Mouse (Mus musculus) neural tube, embryonic 11.5 days (tissue): ENCODE results near the gene Clba1. TPM values are rescaled to one million over a fixed set of nuclear protein-coding genes. Genes with fewer than 3 reads are reported as not detected.

ENCODE experiments used
- ATAC-seq: fragments of 200-750 bp; cut with Nextera tagmentation; 2 replicates; pipeline ENCODE4 v1.8.0; 2017; ENCODE audit warnings: moderate number of reproducible peaks, mild to moderate bottlenecking, moderate TSS enrichment, moderate library complexity; ENCODE audit not compliant: insufficient read depth, low FRiP score, low TSS enrichment
- DNase-seq: peaks from one replicate; pipeline ENCODE4 v3.0.0-alpha.2; 2015; ENCODE audit warnings: low spot score
- H3K27ac ChIP-seq: fragments of 300-500 bp; sonication (generic); 2 replicates; pipeline ENCODE4 v1.5.1; 2014; ENCODE audit warnings: low read depth, mild to moderate bottlenecking, low read length
- H3K27me3 ChIP-seq: fragments of 300-500 bp; sonication (generic); 2 replicates; pipeline ENCODE4 v1.6.1; 2014; ENCODE audit warnings: mild to moderate bottlenecking, low read length, mixed read lengths; ENCODE audit not compliant: control insufficient read depth, insufficient read depth
- H3K36me3 ChIP-seq: fragments of 300-500 bp; sonication (generic); 2 replicates; pipeline ENCODE4 v1.6.1; 2014; ENCODE audit warnings: mild to moderate bottlenecking, low read length, moderate library complexity, mixed read lengths; ENCODE audit not compliant: control insufficient read depth, insufficient read depth
- H3K4me1 ChIP-seq: fragments of 300-500 bp; sonication (generic); 2 replicates; pipeline ENCODE4 v1.6.1; 2014; ENCODE audit warnings: low read length, mixed read lengths; ENCODE audit not compliant: control insufficient read depth, insufficient read depth
- H3K4me2 ChIP-seq: fragments of 300-500 bp; sonication (generic); 2 replicates; pipeline ENCODE4 v1.6.1; 2014; ENCODE audit warnings: low read depth, mild to moderate bottlenecking, moderate library complexity
- H3K4me3 ChIP-seq: fragments of 300-500 bp; sonication (generic); 2 replicates; pipeline ENCODE4 v1.5.1; 2014; ENCODE audit warnings: low read depth, low read length
- H3K9ac ChIP-seq: fragments of 300-500 bp; sonication (generic); 2 replicates; pipeline ENCODE4 v1.6.1; 2014; ENCODE audit warnings: mild to moderate bottlenecking, low read length
- H3K9me3 ChIP-seq: fragments of 300-500 bp; sonication (generic); 2 replicates; pipeline ENCODE4 v1.6.1; 2016; ENCODE audit warnings: low read length; ENCODE audit not compliant: control insufficient read depth
- WGBS: fragments of 180-500 bp; shearing (Covaris S2); extraction: QIAGEN DNeasy Blood & Tissue Kit; methylation state at CpG from one replicate; pipeline ENCODE4 v1.1.7; 2014; 5-methylcytosine and 5-hydroxymethylcytosine counted together
- polyA plus RNA-seq: library from polyadenylated mRNA; unstranded; fragments of >200 nt; fragmentation: Nextera tagmentation; extraction: Ambion mirVana; gene quantifications from 2 replicates; pipeline ENCODE4 v1.2.1, GENCODE M21; 2014

Gene Clba1
- 13.6 and 14.0 TPM in 2 replicates for polyA plus RNA-seq

DNA sequence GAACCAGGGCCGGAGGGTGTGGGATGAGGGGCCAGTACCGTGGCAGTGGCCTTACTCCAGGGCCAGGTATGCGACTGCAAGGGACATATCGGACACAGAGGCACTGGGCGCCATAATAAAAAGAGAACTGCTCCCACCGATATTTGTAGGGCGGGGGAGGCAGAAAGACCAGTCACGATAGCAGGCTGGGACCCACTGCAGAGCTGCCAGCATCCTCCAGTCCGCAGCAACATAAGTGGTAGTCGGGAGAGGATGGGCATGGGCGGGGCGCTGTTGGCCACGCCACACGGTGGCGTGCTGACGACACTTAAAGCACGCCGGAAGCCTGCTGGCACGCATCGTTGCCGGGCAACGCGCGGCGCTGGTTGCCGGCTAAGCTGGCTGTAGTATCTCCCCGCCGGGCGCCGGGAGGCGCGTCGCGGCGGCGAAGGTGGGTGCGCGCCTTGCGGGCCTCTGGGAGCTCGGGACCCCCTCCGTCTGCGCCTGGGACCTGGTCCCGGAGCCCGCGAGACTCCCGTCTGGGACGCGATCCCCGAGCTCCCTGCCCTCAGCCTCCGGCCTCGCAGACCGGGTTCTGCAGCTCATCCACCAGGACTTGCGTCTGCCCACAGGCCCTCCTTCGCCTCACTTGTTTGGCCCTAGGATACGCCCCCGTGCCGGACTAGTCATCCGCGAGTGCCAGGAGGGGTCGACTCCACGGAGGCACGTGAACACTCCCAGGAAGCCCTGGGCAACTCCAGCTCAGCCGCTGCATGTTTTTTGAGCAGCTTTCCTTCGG lies at the start of gene Clba1:
Gene Clba1 (plus strand): TSS at position 351 of the 778 bp plus-strand sequence.
- ATAC-seq, result peak; percentile 92
- H3K27ac ChIP-seq, result no peak within 1 kb of the TSS

DNA sequence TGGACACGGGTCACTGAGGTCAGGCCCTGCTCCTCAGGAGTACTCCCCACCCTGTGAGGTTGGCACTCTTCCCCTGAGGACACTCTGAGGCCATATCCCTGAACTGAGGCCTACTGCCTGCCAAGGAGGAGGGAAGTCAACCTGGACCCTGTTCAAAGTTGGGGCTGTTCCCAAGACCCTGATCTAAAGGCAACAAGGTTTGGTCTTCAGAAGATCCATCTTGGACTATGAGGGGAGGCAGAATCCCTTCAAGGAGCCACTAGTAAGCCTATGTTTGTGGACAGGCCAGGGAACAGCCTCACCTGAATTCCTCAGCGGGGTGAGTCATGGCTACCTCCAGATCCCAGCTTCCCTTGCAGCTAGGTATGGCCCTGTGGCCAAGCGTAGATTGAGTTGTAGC lies 49.3 kb upstream of the Clba1 start:
- no peak overlapping the region for H3K4me2 ChIP-seq
- no peak overlapping the region for H3K4me3 ChIP-seq
- 94% methylated on average over 3 of the region's 3 CpGs for WGBS
- H3K27ac ChIP-seq, result no peak overlapping the region
- H3K9ac ChIP-seq, result no peak overlapping the region
- H3K27me3 ChIP-seq, result no peaks in the 10 kb centered on the region
- H3K4me1 ChIP-seq, result no peaks in the 10 kb centered on the region
- no peak for DNase-seq
- no peaks in the 10 kb centered on the region for H3K36me3 ChIP-seq
- ATAC-seq, result no peak
- H3K9me3 ChIP-seq, result no peaks in the 10 kb centered on the region

More for the DNA sequence above, at the start of gene Clba1:
- H3K9me3 ChIP-seq, result no peaks in the 10 kb centered on the region
- H3K36me3 ChIP-seq, result no peaks in the 10 kb centered on the region
- H3K4me1 ChIP-seq, result peaks cover 7% of the 10 kb centered on the region; the same call in 1 of the 2 replicates
- H3K4me2 ChIP-seq, result peak within 1 kb of the TSS; percentile 98
- 1% methylated on average over 50 of the region's 64 CpGs for WGBS
- H3K27me3 ChIP-seq, result no peaks in the 10 kb centered on the region
- peak within 1 kb of the TSS; percentile 61 for H3K9ac ChIP-seq
- H3K4me3 ChIP-seq, result peak within 1 kb of the TSS; percentile 54
- DNase-seq, result peak; percentile 96

DNA sequence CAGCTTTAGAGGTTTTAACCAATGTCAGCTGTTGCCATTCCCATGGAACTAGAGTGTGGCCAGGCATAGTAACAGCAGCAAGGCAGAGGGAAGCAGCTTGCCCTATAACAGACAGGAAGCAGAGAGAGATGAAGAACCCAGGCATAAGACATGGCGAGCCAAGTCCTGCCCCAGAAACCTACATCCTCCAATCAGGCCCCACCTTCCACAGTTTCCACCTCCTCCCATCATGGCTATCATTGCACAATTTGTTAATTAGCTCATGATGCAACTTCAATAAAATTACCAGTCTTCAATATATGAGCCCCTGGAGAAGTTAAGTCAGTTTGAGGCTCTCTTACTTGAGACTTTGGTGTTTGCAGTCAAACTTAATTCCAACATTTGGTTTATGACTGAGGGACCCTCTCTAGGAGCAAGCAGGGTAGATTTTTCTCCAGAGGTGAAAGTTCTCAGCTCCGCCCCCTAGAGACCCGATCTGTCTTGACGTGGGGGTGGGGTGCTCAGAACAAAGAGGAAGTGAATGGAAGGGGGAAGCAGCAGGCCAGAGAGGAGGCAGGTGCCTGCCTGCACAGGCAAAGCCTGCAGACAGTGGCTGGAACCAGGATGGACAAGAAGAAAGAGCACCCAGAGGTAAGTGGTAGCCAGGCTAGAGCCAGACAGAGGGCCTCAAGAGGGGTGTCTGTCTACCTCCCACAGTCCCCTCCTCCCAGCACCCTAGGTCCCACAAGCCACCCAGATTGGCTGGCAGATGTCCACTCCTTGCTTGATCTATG lies 48.4 kb upstream of the Clba1 start, which contains the start of gene Pld4:
Gene Pld4 (plus strand): TSS at position 502 of the 773 bp plus-strand sequence.
- whole genome bisulfite sequencing, result 44% methylated on average over 4 of the region's 4 CpGs
- H3K27ac ChIP-seq, result no peak within 1 kb of the TSS
- H3K27me3 ChIP-seq, result no peaks in the 10 kb centered on the region

DNA sequence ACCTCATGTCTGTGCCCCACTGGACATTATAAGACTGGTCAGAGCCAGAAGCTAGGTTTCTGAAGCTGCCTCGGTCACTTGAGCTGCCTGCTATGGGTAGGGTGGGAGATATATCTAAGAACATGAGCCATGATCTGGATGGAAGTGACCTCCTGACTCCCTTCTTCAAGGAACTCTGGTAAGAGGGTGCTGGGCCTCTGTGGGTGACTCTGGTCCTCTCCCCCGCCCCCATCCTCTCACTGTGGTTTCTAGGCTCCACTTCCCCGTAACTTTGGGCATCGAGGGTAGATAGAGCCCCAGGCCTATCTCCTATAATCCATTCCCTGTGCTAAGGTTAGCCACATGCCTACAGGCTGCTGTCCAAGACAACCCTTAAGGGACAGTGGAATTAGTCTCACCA lies 47.3 kb upstream of the Clba1 start:
- H3K27me3 ChIP-seq, result no peaks in the 10 kb centered on the region
- no peaks in the 10 kb centered on the region for H3K4me1 ChIP-seq
- no peaks in the 10 kb centered on the region for H3K9me3 ChIP-seq
- DNase-seq, result no peak
- H3K4me2 ChIP-seq, result no peak overlapping the region
- H3K27ac ChIP-seq, result no peak overlapping the region
- H3K36me3 ChIP-seq, result no peaks in the 10 kb centered on the region
- ATAC-seq, result no peak
- H3K9ac ChIP-seq, result no peak overlapping the region
- no peak overlapping the region for H3K4me3 ChIP-seq
- 89% methylated on average over 4 of the region's 4 CpGs for WGBS

More for the DNA sequence above, 48.4 kb upstream of the Clba1 start, which contains the start of gene Pld4:
- ATAC-seq (no peak), DNase-seq (no peak)
- Histone ChIP-seq H3K4me3 (no peak within 1 kb of the TSS), H3K9me3 (no peaks in the 10 kb centered on the region), H3K4me2 (no peak within 1 kb of the TSS), H3K36me3 (no peaks in the 10 kb centered on the region), H3K9ac (no peak within 1 kb of the TSS), H3K4me1 (no peaks in the 10 kb centered on the region)

DNA sequence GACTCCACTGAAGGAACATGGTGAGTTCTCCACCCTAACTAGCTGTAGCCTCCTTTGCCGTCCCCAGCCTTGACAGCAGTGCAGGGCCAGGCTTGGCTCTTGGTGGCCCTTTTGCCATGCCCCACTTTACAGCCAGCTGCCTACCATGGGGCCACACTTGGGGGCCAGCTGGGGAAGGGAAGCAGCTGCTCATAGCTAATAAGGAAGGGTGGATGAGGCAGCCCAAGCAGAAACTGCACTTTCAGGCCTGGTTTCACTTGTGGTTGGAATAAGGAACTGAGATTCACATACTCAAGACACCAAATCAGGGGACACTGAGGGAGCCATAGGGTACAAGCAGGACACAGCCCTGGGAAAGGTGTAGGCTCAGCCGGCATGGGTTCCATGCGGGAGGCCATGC lies 46.7 kb upstream of the Clba1 start:
- no peaks in the 10 kb centered on the region for H3K4me1 ChIP-seq
- no peaks in the 10 kb centered on the region for H3K9me3 ChIP-seq
- no peak for DNase-seq
- H3K4me3 ChIP-seq, result no peak overlapping the region
- no peaks in the 10 kb centered on the region for H3K27me3 ChIP-seq
- ATAC-seq, result no peak
- 88% methylated on average over 3 of the region's 3 CpGs for WGBS
- no peak overlapping the region for H3K4me2 ChIP-seq
- H3K27ac ChIP-seq, result no peak overlapping the region
- H3K9ac ChIP-seq, result no peak overlapping the region
- H3K36me3 ChIP-seq, result no peaks in the 10 kb centered on the region

DNA sequence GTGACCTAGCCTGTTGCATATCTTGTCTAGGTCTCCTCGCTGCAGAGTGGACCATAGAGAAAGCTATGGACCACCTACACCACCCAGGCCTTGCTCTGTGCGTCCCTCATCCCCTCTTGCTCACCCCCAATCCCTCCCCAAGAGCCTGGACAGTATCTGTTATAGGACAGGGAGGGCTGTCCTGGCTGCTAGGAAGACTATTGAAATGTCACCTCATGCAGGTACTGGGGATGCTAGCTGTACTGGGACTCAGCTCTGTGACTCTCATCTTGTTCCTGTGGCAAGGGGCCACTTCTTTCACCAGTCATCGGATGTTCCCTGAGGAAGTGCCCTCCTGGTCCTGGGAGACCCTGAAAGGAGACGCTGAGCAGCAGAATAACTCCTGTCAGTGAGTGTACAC lies 45.6 kb upstream of the Clba1 start:
- Histone ChIP-seq H3K4me3 (no peak overlapping the region), H3K9ac (no peak overlapping the region), H3K4me1 (no peaks in the 10 kb centered on the region), H3K36me3 (no peaks in the 10 kb centered on the region), H3K27ac (no peak overlapping the region), H3K27me3 (no peaks in the 10 kb centered on the region), H3K4me2 (no peak overlapping the region), H3K9me3 (no peaks in the 10 kb centered on the region)
- 86% methylated on average over 4 of the region's 4 CpGs for WGBS
- ATAC-seq (no peak), DNase-seq (no peak)

- WGBS, result 87% methylated on average over 5 of the region's 5 CpGs
- no peak for DNase-seq
These were observed 44.6 kb upstream of the Clba1 start for GRCm38 (mm10) chr12:112764141-112764540.

GRCm38 (mm10) chr12:112764991-112765390 lies 43.7 kb upstream of the Clba1 start:
- WGBS, result 90% methylated on average over 7 of the region's 7 CpGs
- no peak for ATAC-seq
- H3K9ac ChIP-seq, result no peak overlapping the region
- no peak overlapping the region for H3K4me2 ChIP-seq
- H3K27me3 ChIP-seq, result no peaks in the 10 kb centered on the region
- no peaks in the 10 kb centered on the region for H3K4me1 ChIP-seq
- H3K9me3 ChIP-seq, result no peaks in the 10 kb centered on the region
- H3K27ac ChIP-seq, result no peak overlapping the region
- H3K36me3 ChIP-seq, result no peaks in the 10 kb centered on the region
- no peak overlapping the region for H3K4me3 ChIP-seq
- DNase-seq, result peak; percentile 6

More at GRCm38 (mm10) chr12:112764141-112764540, 44.6 kb upstream of the Clba1 start:
- Histone ChIP-seq H3K4me2 (no peak overlapping the region), H3K9ac (no peak overlapping the region), H3K36me3 (no peaks in the 10 kb centered on the region), H3K27me3 (no peaks in the 10 kb centered on the region), H3K4me3 (no peak overlapping the region), H3K9me3 (no peaks in the 10 kb centered on the region), H3K4me1 (no peaks in the 10 kb centered on the region), H3K27ac (no peak overlapping the region)
- ATAC-seq, result no peak
